Mouse (Mus musculus): ENCODE data around the gene Ntf5. TPM values are rescaled to one million over a fixed set of nuclear protein-coding genes. Genes with fewer than 3 reads are reported as not detected.
"Not testable (repeated sequence)": the region's sequence is repeated elsewhere in the genome, so short reads cannot be mapped to it uniquely, and the experiment has no call there.

The Ntf5 gene
- polyA plus RNA-seq, 1 experiment from 2014 or later: not detected

DNA sequence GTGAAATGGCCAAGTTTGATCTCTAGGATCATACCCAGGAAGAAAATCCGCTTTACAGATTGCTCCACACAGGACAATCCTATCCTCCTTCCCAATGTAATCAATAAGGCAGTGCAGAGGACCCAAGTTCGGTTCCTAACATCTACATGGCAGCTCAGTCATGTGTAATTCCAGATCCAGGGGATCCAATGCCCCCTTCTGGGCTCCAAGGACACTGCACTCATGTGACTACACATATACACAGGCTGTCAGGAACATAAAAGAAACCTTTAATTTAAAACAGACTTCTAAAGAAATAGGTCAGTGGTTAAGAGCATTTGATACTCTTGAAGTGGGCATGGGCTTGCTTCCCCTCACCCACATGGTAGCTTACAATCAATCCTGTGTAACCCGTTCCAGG lies 27.4 kb upstream of the Ntf5 start:
- Histone ChIP-seq H3K36me3 (ENCODE audit: inconsistent target) (peaks cover 78% of the 10 kb centered on the region), H3K4me3 (ENCODE audit: inconsistent target) (no peak overlapping the region), H3K27ac (no peak overlapping the region), H3K79me2 (ENCODE audit: inconsistent target) (peaks cover 86% of the 10 kb centered on the region)
- WGBS (ENCODE audit: missing documents): 100% methylated on average over 3 of the region's 3 CpGs

DNA sequence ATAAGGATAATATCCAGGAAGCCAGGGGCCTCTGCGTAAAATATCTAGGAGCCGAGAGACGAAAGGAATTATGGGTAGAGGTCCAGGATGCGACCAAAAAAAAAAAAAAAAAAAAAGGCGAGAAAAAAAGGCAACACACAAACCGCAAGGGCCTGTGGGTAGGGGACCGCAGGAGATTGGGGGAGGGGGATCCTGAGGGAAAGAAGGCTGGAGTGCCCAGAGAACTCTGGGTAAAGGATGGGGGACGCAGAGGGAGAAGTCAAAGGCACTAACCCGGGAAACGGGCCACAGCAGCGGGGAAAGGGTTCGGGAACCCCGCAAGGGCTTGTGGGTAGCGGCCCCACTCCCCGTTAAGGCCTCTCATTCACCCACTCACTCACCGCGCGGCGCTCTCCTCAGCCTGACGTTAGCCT lies 18.4 kb upstream of the Ntf5 start:
- peak overlapping the region; percentile 92 for H3K4me3 ChIP-seq (ENCODE audit: inconsistent target)
- under 1% methylated on average over 18 of the region's 20 CpGs for WGBS (ENCODE audit: missing documents)
- peaks cover 18% of the 10 kb centered on the region; the same call in 1 of the 2 replicates for H3K36me3 ChIP-seq (ENCODE audit: inconsistent target)
- peaks cover 52% of the 10 kb centered on the region for H3K79me2 ChIP-seq (ENCODE audit: inconsistent target)
- peak overlapping the region; percentile 86 for H3K27ac ChIP-seq

DNA sequence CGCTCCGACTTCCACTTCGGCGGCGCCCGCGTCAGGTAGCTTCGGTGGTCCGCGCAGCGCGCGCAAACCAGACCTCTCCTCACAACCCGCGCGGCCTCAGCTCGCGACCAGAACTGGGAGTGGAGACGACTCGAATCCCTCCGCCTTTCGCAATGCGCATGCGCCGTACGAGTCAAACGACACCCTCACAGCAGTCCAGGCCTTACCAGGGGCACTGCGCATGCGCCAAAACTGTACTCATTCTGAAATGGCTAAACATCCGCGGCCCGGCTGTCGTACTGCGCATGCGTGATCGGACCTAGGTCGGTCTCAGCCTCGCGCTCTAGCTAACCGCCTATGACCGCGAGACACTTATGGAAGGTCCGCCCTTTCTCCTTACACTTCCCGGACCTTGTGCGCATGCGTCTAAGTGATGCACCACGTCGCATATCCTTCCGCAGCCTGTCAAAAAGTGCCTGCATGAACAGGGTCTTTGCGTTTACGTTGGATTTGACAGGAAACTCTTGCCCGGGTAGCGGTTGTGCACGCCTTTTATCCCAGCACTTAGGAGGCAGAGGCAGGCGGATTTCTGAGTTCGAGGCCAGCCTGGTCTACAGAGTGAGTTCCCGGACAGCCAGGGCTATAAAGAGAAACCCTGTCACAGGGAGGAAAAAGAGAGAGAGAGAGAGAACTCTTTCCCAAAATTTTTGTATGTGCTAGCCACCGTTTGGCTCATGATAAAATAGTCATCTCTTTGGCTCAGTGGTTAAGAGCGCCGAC lies 17.7 kb upstream of the Ntf5 start, which contains the start of gene Snrnp70:
Gene Snrnp70 (minus strand): TSS at position 165 of the 759 bp plus-strand sequence.
- peak within 1 kb of the TSS; percentile 92 for H3K4me3 ChIP-seq (ENCODE audit: inconsistent target)
- H3K36me3 ChIP-seq (ENCODE audit: inconsistent target): peaks cover 13% of the 10 kb centered on the region; the same call in 1 of the 2 replicates
- H3K79me2 ChIP-seq (ENCODE audit: inconsistent target): peaks cover 46% of the 10 kb centered on the region
- WGBS (ENCODE audit: missing documents): under 1% methylated on average over 60 of the region's 60 CpGs
- H3K27ac ChIP-seq: peak within 1 kb of the TSS; percentile 86

DNA sequence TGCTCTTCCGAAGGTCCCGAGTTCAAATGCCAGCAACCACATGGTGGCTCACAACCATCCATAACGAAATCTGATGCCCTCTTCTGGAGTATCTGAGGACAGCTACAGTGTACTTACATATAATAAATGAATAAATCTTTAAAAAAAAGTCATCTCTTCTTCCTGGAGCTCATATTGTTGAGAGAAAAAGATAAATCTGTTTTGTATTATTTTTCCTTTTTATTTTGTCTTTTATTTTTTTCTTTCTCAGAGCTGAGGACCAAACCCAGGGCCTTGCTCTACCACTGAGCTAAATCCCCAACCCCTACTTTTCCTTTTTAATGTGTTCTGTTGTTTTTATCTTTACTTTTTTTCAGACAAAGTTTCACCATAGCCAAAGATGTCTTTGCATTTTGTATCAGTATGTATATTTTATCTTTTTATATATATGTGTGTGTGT lies 17.1 kb upstream of the Ntf5 start:
- Histone ChIP-seq H3K4me3 (ENCODE audit: inconsistent target) (peak overlapping the region; percentile 92), H3K79me2 (ENCODE audit: inconsistent target) (peaks cover 40% of the 10 kb centered on the region), H3K27ac (peak overlapping the region; percentile 76)
- WGBS (ENCODE audit: missing documents): 4% methylated on average over 2 of the region's 3 CpGs
- not testable (repeated sequence) for H3K36me3 ChIP-seq (ENCODE audit: inconsistent target)

DNA sequence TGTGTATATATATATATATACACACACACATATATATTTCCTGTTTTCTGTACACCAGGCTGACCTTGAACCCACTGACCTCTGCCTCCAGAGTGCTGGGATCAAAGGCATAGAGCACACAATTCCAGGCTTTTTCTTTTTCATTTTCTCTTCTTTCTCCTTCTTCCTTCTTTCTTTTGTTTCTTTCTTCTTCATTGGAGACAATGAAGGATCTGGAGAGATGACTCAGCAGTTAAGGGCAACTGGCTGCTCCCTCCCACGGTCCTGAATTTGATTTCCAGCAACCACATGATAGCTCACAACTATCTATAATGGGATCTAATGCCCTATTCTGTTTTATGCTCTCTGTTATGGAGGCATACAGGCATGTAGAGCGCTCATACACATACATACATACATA lies 16.7 kb upstream of the Ntf5 start:
- Histone ChIP-seq H3K27ac (no peak overlapping the region), H3K36me3 (ENCODE audit: inconsistent target) (peaks cover 8% of the 10 kb centered on the region; the same call in 1 of the 2 replicates), H3K4me3 (ENCODE audit: inconsistent target) (no peak overlapping the region), H3K79me2 (ENCODE audit: inconsistent target) (peaks cover 35% of the 10 kb centered on the region)
- WGBS (ENCODE audit: missing documents): 50% methylated on average over 2 of the region's 2 CpGs

DNA sequence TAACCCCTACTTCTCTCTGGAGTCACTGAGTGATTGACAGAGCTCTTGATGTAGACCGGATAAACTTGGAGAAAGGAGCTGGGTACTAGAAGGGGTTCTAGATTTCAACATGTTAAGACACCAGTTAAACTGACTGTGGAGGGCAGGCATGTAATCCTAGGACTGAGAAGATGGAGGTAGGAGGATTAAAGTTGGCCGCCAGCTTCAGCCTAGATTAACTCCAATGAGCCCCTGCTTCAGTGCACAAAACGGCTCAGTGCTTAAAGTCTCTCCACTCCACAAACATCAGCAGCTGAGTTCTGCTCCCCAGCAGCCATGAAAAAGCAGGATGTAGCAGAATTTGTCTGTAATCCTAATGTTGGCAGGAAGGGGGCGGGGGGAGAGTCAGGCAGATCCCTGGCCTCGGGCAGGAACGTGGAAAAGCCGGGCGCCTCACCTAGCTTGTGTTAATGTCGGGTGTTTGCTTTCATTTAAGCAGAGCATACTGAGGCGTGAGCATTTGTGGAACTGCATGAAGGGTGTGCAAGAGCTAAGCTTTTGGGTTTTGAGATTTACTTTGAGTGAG lies 11.9 kb upstream of the Ntf5 start:
- H3K79me2 ChIP-seq (ENCODE audit: inconsistent target): no peaks in the 10 kb centered on the region
- 88% methylated on average over 10 of the region's 10 CpGs for WGBS (ENCODE audit: missing documents)
- H3K4me3 ChIP-seq (ENCODE audit: inconsistent target): no peak overlapping the region
- no peak overlapping the region for H3K27ac ChIP-seq
- H3K36me3 ChIP-seq (ENCODE audit: inconsistent target): no peaks in the 10 kb centered on the region

DNA sequence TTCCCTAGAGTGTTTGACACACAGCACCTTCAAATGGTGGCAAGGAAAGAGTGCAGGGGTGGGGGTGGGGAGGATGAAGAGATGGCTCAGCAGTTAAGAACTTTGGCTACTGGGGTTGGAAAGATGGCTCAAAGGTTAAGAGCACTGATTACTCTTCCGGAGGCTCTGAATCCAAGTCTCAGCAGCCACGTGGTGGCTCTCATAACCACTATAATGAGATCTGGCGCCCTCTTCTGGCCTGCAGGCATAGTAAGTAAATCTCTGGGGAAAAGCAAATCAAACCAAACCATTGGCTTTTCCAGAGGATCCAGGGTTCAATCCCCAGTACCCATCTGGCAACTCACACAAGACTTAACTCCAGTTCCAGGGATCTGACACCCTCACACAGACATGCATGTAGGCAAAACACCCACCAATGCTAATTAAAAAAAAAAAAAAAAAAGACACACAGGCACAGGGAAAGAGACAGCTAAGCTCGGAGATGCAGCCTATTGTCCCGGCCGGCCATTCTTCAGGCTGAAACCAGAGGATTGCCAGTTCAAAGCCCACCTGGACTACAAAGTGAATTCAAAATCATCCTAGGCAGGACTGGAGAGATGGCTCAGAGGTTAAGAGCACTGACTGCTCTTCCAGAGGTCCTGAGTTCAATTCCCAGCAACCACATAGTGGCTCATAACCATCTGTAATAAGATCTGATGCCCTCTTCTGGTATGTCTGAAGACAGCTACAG lies 9.8 kb upstream of the Ntf5 start:
- H3K79me2 ChIP-seq (ENCODE audit: inconsistent target): no peaks in the 10 kb centered on the region
- no peak overlapping the region for H3K4me3 ChIP-seq (ENCODE audit: inconsistent target)
- H3K36me3 ChIP-seq (ENCODE audit: inconsistent target): no peaks in the 10 kb centered on the region
- 39% methylated on average over 6 of the region's 6 CpGs for WGBS (ENCODE audit: missing documents)
- H3K27ac ChIP-seq: no peak overlapping the region

DNA sequence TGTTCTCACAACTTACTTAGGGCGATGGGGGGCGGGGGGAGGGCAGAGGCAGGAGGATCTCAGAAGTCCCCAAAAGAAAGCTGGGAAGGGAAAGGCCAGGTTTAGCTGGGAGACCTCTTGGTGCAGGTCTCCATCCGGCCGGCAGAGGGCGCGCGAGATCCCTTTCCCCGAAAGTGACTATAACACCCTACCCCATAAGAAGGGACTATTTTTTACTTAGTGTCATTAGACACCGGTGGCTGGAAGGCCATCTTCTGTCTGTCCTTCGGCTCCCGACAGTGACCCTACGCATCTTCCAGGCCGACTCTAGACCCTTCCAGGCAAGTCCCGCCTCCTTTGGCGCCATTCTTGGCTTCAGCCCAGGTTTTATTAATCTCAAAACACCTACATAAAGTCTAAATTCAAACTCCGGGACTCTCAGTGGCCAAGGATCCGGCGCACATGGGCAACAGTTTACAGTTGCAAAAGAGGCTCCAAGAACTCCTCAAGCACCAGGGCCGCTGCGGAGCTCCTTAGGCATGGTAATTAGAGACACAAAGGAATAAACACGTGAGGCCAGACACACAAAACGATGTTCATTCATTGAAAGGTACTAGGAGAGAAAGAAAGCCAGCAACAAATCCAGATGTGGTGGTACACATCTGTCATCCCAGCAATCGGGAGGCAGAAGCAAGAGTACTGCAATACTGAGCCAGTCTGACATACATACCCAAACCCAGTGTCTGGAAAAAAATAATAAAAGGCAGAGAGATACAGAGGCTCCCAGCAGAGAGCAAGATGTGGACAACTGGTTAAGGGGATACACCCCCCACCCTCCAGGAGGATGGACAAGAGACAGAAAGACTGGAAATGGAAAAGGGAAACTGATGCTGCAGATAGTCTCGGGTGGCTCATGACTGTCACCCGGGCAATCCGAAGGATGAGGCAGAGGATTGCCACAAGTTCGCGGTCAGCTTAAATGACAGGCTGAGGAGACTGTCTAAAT lies 8.1 kb upstream of the Ntf5 start, which contains the start of gene Kcna7:
Gene Kcna7 (plus strand): TSS at position 563 of the 985 bp plus-strand sequence.
- WGBS (ENCODE audit: missing documents): 11% methylated on average over 27 of the region's 28 CpGs
- Histone ChIP-seq H3K36me3 (ENCODE audit: inconsistent target) (no peaks in the 10 kb centered on the region), H3K79me2 (ENCODE audit: inconsistent target) (no peaks in the 10 kb centered on the region), H3K27ac (no peak within 1 kb of the TSS), H3K4me3 (ENCODE audit: inconsistent target) (no peak within 1 kb of the TSS)

DNA sequence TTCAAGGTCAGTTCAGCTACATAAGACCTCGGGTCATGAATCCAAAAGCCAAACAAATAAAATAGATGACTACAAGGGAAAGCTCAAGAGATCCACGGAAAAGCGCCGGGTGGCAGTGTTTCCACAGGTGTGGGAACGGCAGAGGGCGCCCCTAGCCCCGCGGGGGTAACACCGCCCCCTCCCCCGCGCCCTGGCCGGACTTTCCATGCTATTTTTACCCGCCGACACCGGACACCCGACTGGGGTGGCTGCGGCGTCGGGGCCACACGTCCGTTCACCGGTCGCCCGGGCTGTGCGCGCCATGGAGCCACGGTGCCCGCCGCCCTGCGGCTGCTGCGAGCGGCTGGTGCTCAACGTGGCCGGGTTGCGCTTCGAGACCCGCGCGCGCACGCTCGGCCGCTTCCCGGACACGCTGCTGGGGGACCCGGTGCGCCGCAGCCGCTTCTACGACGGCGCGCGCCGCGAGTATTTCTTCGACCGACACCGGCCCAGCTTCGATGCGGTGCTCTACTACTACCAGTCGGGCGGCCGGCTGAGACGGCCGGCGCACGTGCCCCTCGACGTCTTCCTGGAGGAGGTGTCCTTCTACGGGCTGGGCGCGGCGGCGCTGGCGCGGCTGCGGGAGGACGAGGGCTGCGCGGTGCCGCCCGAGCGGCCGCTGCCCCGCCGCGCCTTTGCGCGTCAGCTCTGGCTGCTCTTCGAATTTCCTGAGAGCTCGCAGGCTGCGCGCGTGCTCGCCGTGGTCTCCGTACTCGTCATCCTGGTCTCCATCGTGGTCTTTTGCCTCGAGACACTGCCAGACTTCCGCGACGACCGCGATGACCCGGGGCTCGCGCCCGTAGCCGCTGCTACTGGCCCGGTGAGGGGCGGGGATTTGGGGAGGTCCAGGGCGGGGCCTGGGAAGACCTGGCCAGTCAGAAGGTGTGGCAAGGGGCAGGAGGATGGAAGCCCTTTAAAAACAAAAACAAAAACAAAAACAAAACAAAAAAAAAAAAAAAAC lies 7.0 kb upstream of the Ntf5 start:
- H3K79me2 ChIP-seq (ENCODE audit: inconsistent target): no peaks in the 10 kb centered on the region
- WGBS (ENCODE audit: missing documents): 1% methylated on average over 104 of the region's 114 CpGs
- H3K27ac ChIP-seq: no peak overlapping the region
- no peak overlapping the region for H3K4me3 ChIP-seq (ENCODE audit: inconsistent target)
- H3K36me3 ChIP-seq (ENCODE audit: inconsistent target): no peaks in the 10 kb centered on the region

DNA sequence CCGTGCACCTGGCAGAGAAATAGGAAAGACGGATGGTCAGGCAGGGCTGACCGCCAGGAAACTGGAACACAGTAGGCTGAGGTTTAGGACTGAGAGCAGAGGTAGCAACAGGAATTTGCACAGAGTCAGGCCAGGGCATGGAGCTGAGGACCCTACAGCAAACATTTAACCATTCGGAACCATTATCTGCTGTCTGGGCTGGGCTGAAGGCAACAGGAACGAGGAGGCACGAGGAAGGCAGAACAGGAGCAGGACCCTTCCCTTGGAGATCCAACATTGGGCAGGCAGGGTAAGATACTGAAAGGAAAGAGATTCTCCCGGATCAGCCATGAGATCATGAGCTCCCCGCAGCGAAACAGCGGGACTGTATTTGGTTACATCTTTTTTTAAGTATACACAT lies 5.7 kb upstream of the Ntf5 start:
- 71% methylated on average over 9 of the region's 10 CpGs for WGBS (ENCODE audit: missing documents)
- H3K79me2 ChIP-seq (ENCODE audit: inconsistent target): no peaks in the 10 kb centered on the region
- no peak overlapping the region for H3K4me3 ChIP-seq (ENCODE audit: inconsistent target)
- H3K36me3 ChIP-seq (ENCODE audit: inconsistent target): no peaks in the 10 kb centered on the region
- no peak overlapping the region for H3K27ac ChIP-seq

DNA sequence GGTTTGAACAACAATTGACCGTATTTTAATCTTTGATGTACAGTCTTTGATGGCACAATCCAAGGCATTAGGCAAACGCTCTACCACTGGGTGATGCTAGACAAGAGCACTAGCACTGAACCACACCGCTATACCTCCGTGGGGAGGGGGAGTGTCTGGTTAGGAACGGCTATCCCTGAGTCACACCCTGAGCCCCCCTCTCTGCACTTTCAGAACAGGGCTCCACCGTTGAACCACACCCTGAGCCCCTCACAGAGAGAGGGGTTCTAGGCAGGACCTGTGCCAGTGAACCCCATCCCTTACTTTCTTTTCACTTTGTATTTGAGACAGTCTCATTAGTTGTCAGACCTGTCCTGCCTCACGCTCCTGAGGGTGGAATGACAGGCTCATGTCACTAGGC lies 5.1 kb upstream of the Ntf5 start:
- Histone ChIP-seq H3K36me3 (ENCODE audit: inconsistent target) (no peaks in the 10 kb centered on the region), H3K79me2 (ENCODE audit: inconsistent target) (no peaks in the 10 kb centered on the region), H3K27ac (no peak overlapping the region), H3K4me3 (ENCODE audit: inconsistent target) (no peak overlapping the region)
- 79% methylated on average over 7 of the region's 7 CpGs for WGBS (ENCODE audit: missing documents)

DNA sequence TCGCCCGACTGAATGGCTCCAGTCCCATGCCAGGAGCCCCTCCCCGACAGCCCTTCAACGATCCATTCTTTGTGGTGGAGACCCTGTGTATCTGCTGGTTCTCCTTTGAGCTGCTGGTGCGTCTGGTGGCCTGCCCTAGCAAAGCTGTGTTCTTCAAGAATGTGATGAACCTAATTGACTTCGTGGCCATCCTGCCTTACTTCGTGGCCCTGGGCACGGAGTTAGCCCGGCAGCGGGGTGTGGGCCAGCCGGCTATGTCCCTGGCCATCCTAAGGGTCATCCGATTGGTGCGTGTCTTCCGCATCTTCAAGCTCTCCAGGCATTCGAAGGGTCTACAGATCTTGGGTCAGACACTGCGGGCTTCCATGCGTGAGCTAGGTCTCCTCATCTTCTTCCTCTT lies 4.5 kb upstream of the Ntf5 start:
- no peaks in the 10 kb centered on the region for H3K79me2 ChIP-seq (ENCODE audit: inconsistent target)
- H3K27ac ChIP-seq: no peak overlapping the region
- WGBS (ENCODE audit: missing documents): 89% methylated on average over 17 of the region's 17 CpGs
- H3K4me3 ChIP-seq (ENCODE audit: inconsistent target): no peak overlapping the region
- H3K36me3 ChIP-seq (ENCODE audit: inconsistent target): no peaks in the 10 kb centered on the region

DNA sequence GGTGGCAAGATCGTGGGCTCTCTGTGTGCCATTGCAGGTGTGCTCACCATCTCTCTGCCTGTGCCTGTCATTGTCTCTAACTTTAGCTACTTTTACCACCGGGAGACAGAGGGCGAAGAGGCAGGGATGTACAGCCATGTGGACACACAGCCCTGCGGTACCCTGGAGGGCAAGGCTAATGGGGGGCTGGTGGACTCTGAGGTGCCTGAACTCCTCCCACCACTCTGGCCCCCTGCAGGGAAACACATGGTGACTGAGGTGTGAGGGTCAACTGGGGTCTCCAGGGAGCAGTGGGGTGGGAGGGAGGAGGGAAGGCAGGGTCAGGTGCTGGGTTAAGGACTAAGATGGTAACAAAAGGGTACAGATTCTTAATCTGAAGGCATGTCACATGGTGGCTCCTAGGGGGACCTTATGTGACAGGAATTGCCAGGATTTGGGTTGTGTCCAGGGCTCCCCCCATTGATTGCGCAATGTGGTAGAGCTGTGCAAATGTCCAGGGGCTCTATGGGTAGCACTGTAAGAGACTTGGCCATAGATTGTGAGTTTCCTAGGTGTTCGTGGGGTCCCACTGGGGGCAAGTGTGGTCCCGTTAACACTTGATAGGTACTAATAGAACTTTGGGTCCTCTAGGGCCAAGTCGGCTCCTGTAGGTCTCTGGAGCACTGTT lies 3.9 kb upstream of the Ntf5 start:
- 87% methylated on average over 8 of the region's 8 CpGs for WGBS (ENCODE audit: missing documents)
- Histone ChIP-seq H3K27ac (no peak overlapping the region), H3K4me3 (ENCODE audit: inconsistent target) (no peak overlapping the region), H3K79me2 (ENCODE audit: inconsistent target) (no peaks in the 10 kb centered on the region), H3K36me3 (ENCODE audit: inconsistent target) (no peaks in the 10 kb centered on the region)

Data from macrophage (primary cell).